Mouse (Mus musculus) lung, embryonic 16.5 days (tissue): ENCODE results near the gene Fbxl18. TPM values are rescaled to one million over a fixed set of nuclear protein-coding genes. Genes with fewer than 3 reads are reported as not detected.

Experiments
- ATAC-seq: fragments of 200-750 bp; cut with Nextera tagmentation; 2 replicates; pipeline ENCODE4 v1.8.0; 2017; ENCODE audit warnings: low read depth, mild to moderate bottlenecking, moderate library complexity
- H3K27ac ChIP-seq: fragments of 300-500 bp; sonication (generic); 2 replicates; pipeline ENCODE4 v1.5.1; 2014; ENCODE audit warnings: mild to moderate bottlenecking, control low read depth, low read length
- H3K27me3 ChIP-seq: fragments of 300-500 bp; sonication (generic); 2 replicates; pipeline ENCODE4 v1.6.1; 2014; ENCODE audit warnings: low read depth, low read length, mixed read lengths; ENCODE audit not compliant: control insufficient read depth, insufficient read depth
- H3K36me3 ChIP-seq: fragments of 300-500 bp; sonication (generic); 2 replicates; pipeline ENCODE4 v1.6.1; 2014; ENCODE audit warnings: low read length; ENCODE audit not compliant: control insufficient read depth, insufficient read depth
- H3K4me1 ChIP-seq: fragments of 300-500 bp; sonication (generic); replicated peaks from 2 replicates; pipeline ENCODE4 v1.6.1; 2014; ENCODE audit warnings: low read length, mixed read lengths; ENCODE audit not compliant: control insufficient read depth, insufficient read depth
- H3K4me2 ChIP-seq: fragments of 300-500 bp; sonication (generic); 2 replicates; pipeline ENCODE4 v1.6.1; 2014; ENCODE audit warnings: low read depth, low read length, control low read depth
- H3K4me3 ChIP-seq: fragments of 300-500 bp; sonication (generic); 2 replicates; pipeline ENCODE4 v1.5.1; 2014; ENCODE audit warnings: mild to moderate bottlenecking, low read length, control low read depth
- H3K9ac ChIP-seq: fragments of 300-500 bp; sonication (generic); 2 replicates; pipeline ENCODE4 v1.6.1; 2014; ENCODE audit warnings: low read length, control low read depth
- H3K9me3 ChIP-seq: fragments of 300-500 bp; sonication (generic); 2 replicates; pipeline ENCODE4 v1.6.1; 2016; ENCODE audit warnings: low read length; ENCODE audit not compliant: control insufficient read depth
- WGBS: fragments of 180-500 bp; shearing (Covaris S2); extraction: QIAGEN DNeasy Blood & Tissue Kit; methylation state at CpG from one replicate; pipeline ENCODE4 v1.1.7; 2014; 5-methylcytosine and 5-hydroxymethylcytosine counted together
- polyA plus RNA-seq: library from polyadenylated mRNA; unstranded; fragments of >200 nt; fragmentation: Nextera tagmentation; extraction: Ambion mirVana; gene quantifications from 2 replicates; pipeline ENCODE4 v1.2.1, GENCODE M21; 2015

Fbxl18 gene
- polyA plus RNA-seq, 1 experiment from 2014 or later: 10.3 TPM

- Histone ChIP-seq H3K27ac (peak overlapping the region; percentile 100), H3K36me3 (peaks cover 21% of the 10 kb centered on the region), H3K9ac (peak overlapping the region; percentile 82), H3K4me3 (peak overlapping the region; percentile 100), H3K4me2 (peak overlapping the region; percentile 75), H3K4me1 (peaks cover 50% of the 10 kb centered on the region), H3K27me3 (no peaks in the 10 kb centered on the region), H3K9me3 (no peaks in the 10 kb centered on the region)
- no peak for ATAC-seq
- 40% methylated on average over 5 of the region's 5 CpGs for WGBS
Measured at GRCm38 (mm10) chr5:142907803-142908559, 12.8 kb upstream of the Fbxl18 start.

DNA sequence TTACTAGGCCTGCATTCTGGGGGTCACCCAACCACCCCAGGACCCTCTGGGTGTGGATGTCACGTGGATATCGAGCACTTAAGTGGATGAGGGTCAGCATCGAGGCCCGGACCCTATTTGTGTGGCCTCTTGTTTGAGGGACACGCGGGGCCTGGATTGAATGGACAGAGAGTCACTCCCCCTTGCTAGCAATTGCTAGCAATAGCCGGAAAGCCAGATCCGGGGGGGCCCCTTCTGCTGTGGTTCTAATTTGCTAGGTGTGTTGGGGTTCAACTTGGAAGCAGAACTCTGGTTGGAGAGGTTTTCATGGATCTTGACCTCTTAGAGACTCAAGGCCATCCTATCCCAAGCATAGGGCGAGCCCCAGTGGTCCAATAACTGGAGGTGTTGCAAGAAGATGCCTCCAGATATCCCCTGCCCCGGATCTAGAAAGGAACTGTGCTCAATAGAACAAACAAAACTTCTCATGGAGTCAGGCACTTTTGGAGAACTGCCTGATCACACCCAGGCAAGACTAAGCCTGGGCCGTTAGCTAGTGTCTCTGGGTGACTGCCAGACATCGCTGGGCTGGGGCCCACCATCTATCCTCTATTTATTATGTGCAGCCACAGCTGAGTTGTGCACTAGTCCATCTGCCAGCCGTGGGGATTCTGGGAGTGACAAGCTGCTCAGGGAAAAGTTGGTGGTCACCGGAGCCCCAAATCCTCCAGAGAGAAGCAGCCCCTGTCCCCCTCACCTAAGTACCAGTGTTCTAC lies 12.0 kb upstream of the Fbxl18 start:
- H3K36me3 ChIP-seq: peaks cover 29% of the 10 kb centered on the region
- peak overlapping the region; percentile 75 for H3K4me2 ChIP-seq
- peak overlapping the region; percentile 82 for H3K9ac ChIP-seq
- H3K27ac ChIP-seq: peak overlapping the region; percentile 100
- 12% methylated on average over 14 of the region's 14 CpGs for WGBS
- H3K4me3 ChIP-seq: peak overlapping the region; percentile 100
- H3K4me1 ChIP-seq: peaks cover 50% of the 10 kb centered on the region
- H3K27me3 ChIP-seq: no peaks in the 10 kb centered on the region
- H3K9me3 ChIP-seq: no peaks in the 10 kb centered on the region
- ATAC-seq: peak; percentile 28

- peak within 1 kb of the TSS; percentile 100 for H3K9ac ChIP-seq
- no peaks in the 10 kb centered on the region for H3K9me3 ChIP-seq
- H3K4me3 ChIP-seq: peak within 1 kb of the TSS; percentile 100
- peak; percentile 72 for ATAC-seq
- peaks cover 35% of the 10 kb centered on the region for H3K36me3 ChIP-seq
- peak within 1 kb of the TSS; percentile 83 for H3K4me2 ChIP-seq
- under 1% methylated on average over 41 of the region's 41 CpGs for WGBS
- H3K27ac ChIP-seq: peak within 1 kb of the TSS; percentile 100
- peaks cover 50% of the 10 kb centered on the region for H3K4me1 ChIP-seq
- H3K27me3 ChIP-seq: no peaks in the 10 kb centered on the region
Measured at GRCm38 (mm10) chr5:142906532-142907047, 11.4 kb upstream of the Fbxl18 start, which contains the start of gene Actb. TSS of gene Actb (minus strand) at chr5:142906754.

DNA sequence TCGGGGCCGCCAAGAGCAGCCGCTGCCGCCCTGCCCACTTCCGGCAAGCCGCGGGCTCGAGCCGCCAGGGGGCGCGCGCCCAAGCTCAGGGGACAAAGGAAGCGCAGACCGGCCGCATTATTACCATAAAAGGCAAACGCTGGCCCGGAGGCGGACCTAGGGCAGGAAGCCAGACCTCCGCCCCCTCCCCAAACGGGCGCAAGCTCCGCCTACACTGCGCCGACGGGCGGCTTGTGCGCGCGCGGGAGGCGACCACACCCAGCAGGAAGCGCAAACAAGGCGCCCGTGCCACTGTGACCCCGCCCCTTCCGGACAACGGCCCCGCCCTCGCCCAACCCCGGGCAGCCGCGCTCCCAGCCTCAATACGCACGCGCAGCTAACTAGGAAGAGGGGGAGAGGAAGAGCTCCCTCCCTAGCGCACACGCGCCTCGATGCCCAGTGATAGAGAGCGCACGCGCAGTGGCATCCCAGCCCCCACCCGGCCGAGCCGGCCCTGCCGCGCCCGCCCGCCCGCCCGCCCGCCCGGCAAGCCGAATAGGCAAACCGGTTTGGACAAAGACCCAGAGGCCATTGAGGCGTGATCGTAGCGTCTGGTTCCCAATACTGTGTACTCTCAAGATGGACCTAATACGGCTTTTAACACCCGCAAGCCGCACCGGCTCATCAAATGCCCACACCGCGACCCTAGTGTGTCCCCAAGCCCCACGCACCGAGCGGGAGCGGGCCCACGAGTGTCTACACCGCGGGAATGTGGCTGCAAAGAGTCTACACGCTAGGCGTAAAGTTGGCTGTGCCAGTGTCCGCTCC lies 10.7 kb upstream of the Fbxl18 start:
- peak; percentile 86 for ATAC-seq
- H3K4me1 ChIP-seq: peaks cover 47% of the 10 kb centered on the region
- H3K4me2 ChIP-seq: peak overlapping the region; percentile 83
- H3K9ac ChIP-seq: peak overlapping the region; percentile 100
- H3K4me3 ChIP-seq: peak overlapping the region; percentile 100
- peaks cover 38% of the 10 kb centered on the region for H3K36me3 ChIP-seq
- H3K9me3 ChIP-seq: no peaks in the 10 kb centered on the region
- H3K27me3 ChIP-seq: no peaks in the 10 kb centered on the region
- peak overlapping the region; percentile 100 for H3K27ac ChIP-seq
- under 1% methylated on average over 81 of the region's 84 CpGs for WGBS

GRCm38 (mm10) chr5:142905038-142905695 lies 9.9 kb upstream of the Fbxl18 start:
- no peak for ATAC-seq
- Histone ChIP-seq H3K27me3 (no peaks in the 10 kb centered on the region), H3K4me3 (peak overlapping the region; percentile 100), H3K27ac (peak overlapping the region; percentile 100), H3K36me3 (peaks cover 43% of the 10 kb centered on the region), H3K4me2 (peak overlapping the region; percentile 83), H3K9me3 (no peaks in the 10 kb centered on the region), H3K9ac (peak overlapping the region; percentile 100), H3K4me1 (peaks cover 42% of the 10 kb centered on the region)
- WGBS: under 1% methylated on average over 24 of the region's 27 CpGs

GRCm38 (mm10) chr5:142904208-142905037 lies 9.2 kb upstream of the Fbxl18 start:
- WGBS: 46% methylated on average over 19 of the region's 19 CpGs
- no peaks in the 10 kb centered on the region for H3K27me3 ChIP-seq
- peak overlapping the region; percentile 83 for H3K4me2 ChIP-seq
- no peak for ATAC-seq
- H3K27ac ChIP-seq: peak overlapping the region; percentile 100
- H3K9ac ChIP-seq: peak overlapping the region; percentile 100
- peak overlapping the region; percentile 100 for H3K4me3 ChIP-seq
- H3K4me1 ChIP-seq: peaks cover 35% of the 10 kb centered on the region
- no peaks in the 10 kb centered on the region for H3K9me3 ChIP-seq
- H3K36me3 ChIP-seq: peaks cover 46% of the 10 kb centered on the region

DNA sequence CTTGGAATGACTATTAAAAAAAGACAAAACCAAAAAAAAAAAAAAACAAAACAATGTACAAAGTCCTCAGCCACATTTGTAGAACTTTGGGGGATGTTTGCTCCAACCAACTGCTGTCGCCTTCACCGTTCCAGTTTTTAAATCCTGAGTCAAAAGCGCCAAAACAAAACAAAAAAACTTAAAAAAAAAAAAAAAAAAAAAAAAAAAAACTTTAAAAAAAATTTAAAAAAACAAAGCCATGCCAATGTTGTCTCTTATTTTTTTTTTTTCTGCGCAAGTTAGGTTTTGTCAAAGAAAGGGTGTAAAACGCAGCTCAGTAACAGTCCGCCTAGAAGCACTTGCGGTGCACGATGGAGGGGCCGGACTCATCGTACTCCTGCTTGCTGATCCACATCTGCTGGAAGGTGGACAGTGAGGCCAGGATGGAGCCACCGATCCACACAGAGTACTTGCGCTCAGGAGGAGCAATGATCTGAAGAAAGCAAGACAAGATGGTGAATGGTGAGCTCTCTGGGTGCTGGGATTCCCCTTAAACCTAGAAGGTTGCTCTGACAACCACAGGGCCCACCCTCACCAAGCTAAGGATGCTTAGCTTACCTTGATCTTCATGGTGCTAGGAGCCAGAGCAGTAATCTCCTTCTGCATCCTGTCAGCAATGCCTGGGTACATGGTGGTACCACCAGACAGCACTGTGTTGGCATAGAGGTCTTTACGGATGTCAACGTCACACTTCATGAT lies 8.4 kb upstream of the Fbxl18 start:
- no peaks in the 10 kb centered on the region for H3K27me3 ChIP-seq
- H3K4me3 ChIP-seq: peak overlapping the region; percentile 100
- 62% methylated on average over 14 of the region's 14 CpGs for WGBS
- H3K27ac ChIP-seq: peak overlapping the region; percentile 58
- peak overlapping the region; percentile 83 for H3K4me2 ChIP-seq
- peaks cover 27% of the 10 kb centered on the region for H3K4me1 ChIP-seq
- peak overlapping the region; percentile 100 for H3K9ac ChIP-seq
- H3K9me3 ChIP-seq: no peaks in the 10 kb centered on the region
- ATAC-seq: no peak
- H3K36me3 ChIP-seq: peaks cover 52% of the 10 kb centered on the region
